Mouse (Mus musculus): ENCODE results near the gene Naaa. TPM values are rescaled to one million over a fixed set of nuclear protein-coding genes. Genes with fewer than 3 reads are reported as not detected.

Naaa gene
- total and polyA plus RNA-seq, 3 experiments: 14.5 to 16.2 (median 15.4) TPM

DNA sequence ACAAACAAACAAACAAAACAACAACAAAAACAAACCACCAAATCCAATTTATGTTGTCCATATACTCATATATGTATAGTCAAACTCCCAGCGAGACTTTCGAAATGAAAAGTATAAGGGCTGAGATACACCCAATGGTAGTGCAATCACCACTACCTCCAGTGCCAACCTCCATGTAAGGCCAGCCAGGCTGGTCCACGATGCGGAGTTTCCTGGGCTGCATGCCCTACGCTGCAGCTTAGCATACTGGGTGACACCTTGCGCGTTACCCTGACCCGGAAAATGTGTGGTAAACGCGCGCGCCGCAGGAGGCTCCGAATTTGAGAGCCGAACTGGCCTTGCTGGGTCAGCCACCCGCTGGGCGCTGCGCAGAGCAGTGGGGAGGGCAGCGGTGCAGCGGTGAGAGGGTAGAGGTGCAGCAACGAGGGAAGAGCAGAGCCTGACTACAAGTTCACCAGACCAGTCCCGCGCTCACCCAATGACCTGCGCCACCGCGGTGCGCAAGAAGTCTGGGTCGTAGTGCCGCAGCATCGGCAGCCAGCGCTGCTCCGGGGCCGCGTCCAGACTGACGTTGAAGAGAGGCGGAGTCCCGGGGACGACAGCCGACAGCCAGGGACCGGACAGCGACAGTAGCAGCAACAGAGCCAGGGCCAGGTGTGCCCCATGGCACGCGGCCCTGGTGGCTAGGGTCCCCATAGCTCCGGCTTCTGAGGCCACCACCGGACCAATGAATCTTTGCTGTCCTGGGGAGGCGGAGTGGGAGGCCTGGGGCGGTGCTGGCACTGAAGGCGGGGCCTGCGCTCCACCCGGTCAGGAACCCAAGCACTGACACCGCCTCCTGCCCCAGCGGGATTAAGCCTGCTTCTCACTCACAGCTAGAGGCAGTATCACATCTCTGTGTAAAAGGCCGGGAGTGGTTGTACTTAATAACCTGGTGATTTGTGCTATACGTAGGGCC, at the start of gene Naaa (continued):
- TF ChIP-seq CHD1 (IDR thresholded peaks at IDR 0.05; ENCODE audit: low read depth, low read length) (no peak), USF2 (conservative IDR thresholded peaks at IDR 0.05; ENCODE audit: low read depth, low read length) (no peak)

- no peaks in the 10 kb centered on the region for H3K79me2 ChIP-seq (replicated peaks; ENCODE audit: control insufficient read depth, extremely low read depth, insufficient read depth, poor library complexity, severe bottlenecking)
- H3K9me3 ChIP-seq (replicated peaks; ENCODE audit: low read length): no peaks in the 10 kb centered on the region
- no peak for DNase-seq (ENCODE audit: extremely low read depth)
- 0 out of 4 replicates have a peak, but pooled peaks cover 0 to 2% of the 10 kb centered on the region in 2 experiments for H3K4me1 ChIP-seq (ENCODE audit: control insufficient read depth in 1 of 2, insufficient read depth in 2 of 2)
- in situ Hi-C loops (cut with MboI; ENCODE audit: low pct_ligation_motif_present, low pct_unique_long_range_greater_than_20kb, low sequenced_read_pairs): no loop called here
- H3K4me2 ChIP-seq (ENCODE audit: insufficient read depth, low read depth, poor library complexity, severe bottlenecking): no peak overlapping the region; the same call in 1 of the 2 replicates
- no peaks in the 10 kb centered on the region for H3K36me3 ChIP-seq (replicated peaks in 1 of 2; ENCODE audit: control insufficient read depth in 1 of 2, insufficient read depth in 1 of 2, low read length in 1 of 2)
- TF ChIP-seq GABPA (IDR thresholded peaks at IDR 0.05; ENCODE audit: insufficient replicate concordance, low read depth, low read length) (no peak), JUN (IDR thresholded peaks at IDR 0.05; ENCODE audit: insufficient read depth, low read depth, low read length) (no peak), KAT2A (IDR thresholded peaks at IDR 0.05; ENCODE audit: insufficient replicate concordance, low read length) (no peak), UBTF (IDR thresholded peaks at IDR 0.05; ENCODE audit: low read depth, low read length) (no peak), MEF2A (IDR thresholded peaks at IDR 0.05; ENCODE audit: borderline replicate concordance, low read depth, low read length) (no peak), ELF1 (IDR thresholded peaks at IDR 0.05; ENCODE audit: low read depth, low read length) (no peak), POLR2A (IDR thresholded peaks at IDR 0.05; ENCODE audit: low read depth, low read length) (no peak), CTCF (conservative IDR thresholded peaks at IDR 0.05 in 1 of 2, IDR thresholded peaks at IDR 0.05 in 1 of 2; ENCODE audit: low read depth in 2 of 2, low read length in 2 of 2) (no peak), POLR2AphosphoS2 (IDR thresholded peaks at IDR 0.05; ENCODE audit: low read depth, low read length) (no peak)
- H3K4me3 ChIP-seq (replicated peaks in 1 of 3; ENCODE audit: low read depth in 2 of 3, low read length in 2 of 3, poor library complexity in 1 of 3): no peak overlapping the region
- no peak overlapping the region for H3K9ac ChIP-seq (ENCODE audit: insufficient read depth, low read depth)
- no peak overlapping the region for H3K27ac ChIP-seq (ENCODE audit: insufficient read depth, low read depth)
- H3K27me3 ChIP-seq (replicated peaks): no peaks in the 10 kb centered on the region
- dilution Hi-C loops (cut with MboI; ENCODE audit: extremely low pct_ligation_motif_present, extremely low pct_unique_long_range_greater_than_20kb, low sequenced_read_pairs): no loop called here
Measured at GRCm38 (mm10) chr5:92327367-92327766, 49.4 kb upstream of the Naaa start.

DNA sequence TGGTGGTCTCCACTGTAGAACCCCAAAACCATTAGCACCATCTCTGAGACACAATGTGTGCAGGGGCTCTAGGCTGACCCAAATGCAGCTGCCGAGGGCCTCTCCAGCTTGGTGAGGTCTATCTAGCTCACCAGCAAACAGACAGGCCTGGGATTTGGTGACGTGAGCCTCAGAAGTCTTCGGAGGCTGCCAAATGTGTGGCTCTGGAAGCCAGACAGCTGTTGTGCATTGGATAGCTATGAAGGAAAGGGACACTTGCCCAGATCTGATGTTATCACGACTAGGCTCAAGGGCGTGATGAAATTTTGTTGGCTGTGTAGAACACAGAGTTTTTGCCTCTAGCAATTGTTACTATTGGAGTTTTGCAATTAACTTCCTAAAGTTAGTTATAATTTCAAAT, 45.3 kb upstream of the Naaa start:
- in situ Hi-C loops (cut with MboI; ENCODE audit: low pct_ligation_motif_present, low pct_unique_long_range_greater_than_20kb, low sequenced_read_pairs): no loop called here
- H3K9ac ChIP-seq (ENCODE audit: insufficient read depth, low read depth): no peak overlapping the region

More for the DNA sequence above, 45.3 kb upstream of the Naaa start:
- Histone ChIP-seq H3K4me3 (replicated peaks in 1 of 3; ENCODE audit: low read depth in 2 of 3, low read length in 2 of 3, poor library complexity in 1 of 3) (no peak overlapping the region), H3K27me3 (replicated peaks) (no peaks in the 10 kb centered on the region), H3K4me1 (ENCODE audit: control insufficient read depth in 1 of 2, insufficient read depth in 2 of 2) (peaks cover under 1 to 7% of the 10 kb centered on the region in 2 experiments; a peak in 2 of 4 replicates), H3K9me3 (replicated peaks; ENCODE audit: low read length) (no peaks in the 10 kb centered on the region), H3K4me2 (ENCODE audit: insufficient read depth, low read depth, poor library complexity, severe bottlenecking) (no peak overlapping the region), H3K27ac (ENCODE audit: insufficient read depth, low read depth) (no peak overlapping the region), H3K79me2 (replicated peaks; ENCODE audit: control insufficient read depth, extremely low read depth, insufficient read depth, poor library complexity, severe bottlenecking) (no peaks in the 10 kb centered on the region), H3K36me3 (replicated peaks in 1 of 2; ENCODE audit: control insufficient read depth in 1 of 2, insufficient read depth in 1 of 2, low read length in 1 of 2) (no peaks in the 10 kb centered on the region)
- no peak for TF ChIP-seq MXI1 (IDR thresholded peaks at IDR 0.05; ENCODE audit: low read depth, low read length)
- dilution Hi-C loops (cut with MboI; ENCODE audit: extremely low pct_ligation_motif_present, extremely low pct_unique_long_range_greater_than_20kb, low sequenced_read_pairs): no loop called here
- no peak for DNase-seq (ENCODE audit: extremely low read depth)

All from CH12.LX (cell line).